Mouse (Mus musculus): Measurements from ENCODE around the gene Sept3. TPM values are rescaled to one million over a fixed set of nuclear protein-coding genes. Genes with fewer than 3 reads are reported as not detected.
A peak's percentile ranks its signal among the peaks of the same experiment; 100 is the strongest.

Gene Sept3
- polyA plus RNA-seq, 1 experiment from 2014 or later: 55.6 TPM

- H3K27me3 ChIP-seq (replicated peaks; ENCODE audit: low read depth, poor library complexity, severe bottlenecking): 0 out of 2 replicates have a peak, but pooled peaks cover 4% of the 10 kb centered on the region
- H3K36me3 ChIP-seq (replicated peaks): no peaks in the 10 kb centered on the region
- no peaks in the 10 kb centered on the region for H3K9me3 ChIP-seq
- H3K4me1 ChIP-seq: peaks cover 6% of the 10 kb centered on the region
- no peak overlapping the region for H3K4me3 ChIP-seq
- H3K27ac ChIP-seq (replicated peaks): no peak overlapping the region
- no peak for DNase-seq (ENCODE audit: low spot score)
- WGBS: 81% methylated on average over 1 of the region's 1 CpGs
These were observed 44.9 kb downstream of the Sept3 start for GRCm38 (mm10) chr15:82319613-82320012.

- no peak overlapping the region for H3K27ac ChIP-seq (replicated peaks)
- WGBS: 80% methylated on average over 8 of the region's 8 CpGs
- H3K4me3 ChIP-seq: no peak overlapping the region
- 0 out of 2 replicates have a peak, but pooled peaks cover 4% of the 10 kb centered on the region for H3K27me3 ChIP-seq (replicated peaks; ENCODE audit: low read depth, poor library complexity, severe bottlenecking)
- no peak for DNase-seq (ENCODE audit: low spot score)
- no peaks in the 10 kb centered on the region for H3K36me3 ChIP-seq (replicated peaks)
- H3K9me3 ChIP-seq: no peaks in the 10 kb centered on the region
- peaks cover 22% of the 10 kb centered on the region for H3K4me1 ChIP-seq
These were observed 47.5 kb downstream of the Sept3 start for GRCm38 (mm10) chr15:82322195-82322594.

GRCm38 (mm10) chr15:82325382-82325781 is 50.7 kb downstream of the Sept3 start:
- H3K27me3 ChIP-seq (replicated peaks; ENCODE audit: low read depth, poor library complexity, severe bottlenecking): 0 out of 2 replicates have a peak, but pooled peaks cover 4% of the 10 kb centered on the region
- WGBS: 68% methylated on average over 2 of the region's 2 CpGs

GRCm38 (mm10) chr15:82335194-82335593 is 60.5 kb downstream of the Sept3 start:
- no peak for DNase-seq (ENCODE audit: low spot score)
- Histone ChIP-seq H3K4me1 (peaks cover 42% of the 10 kb centered on the region), H3K36me3 (replicated peaks) (peaks cover 61% of the 10 kb centered on the region), H3K27ac (replicated peaks) (no peak overlapping the region), H3K4me3 (no peak overlapping the region), H3K9me3 (no peaks in the 10 kb centered on the region), H3K27me3 (replicated peaks; ENCODE audit: low read depth, poor library complexity, severe bottlenecking) (peaks cover 9% of the 10 kb centered on the region)
- WGBS: 96% methylated on average over 4 of the region's 4 CpGs

More at GRCm38 (mm10) chr15:82325382-82325781, 50.7 kb downstream of the Sept3 start:
- no peak for DNase-seq (ENCODE audit: low spot score)
- Histone ChIP-seq H3K4me1 (peaks cover 27% of the 10 kb centered on the region), H3K9me3 (no peaks in the 10 kb centered on the region), H3K36me3 (replicated peaks) (peaks cover 17% of the 10 kb centered on the region), H3K27ac (replicated peaks) (no peak overlapping the region), H3K4me3 (no peak overlapping the region)

- H3K4me3 ChIP-seq: 0 out of 2 replicates have a peak overlapping the region, but pooled peaks have one; percentile 2
- H3K9me3 ChIP-seq: no peaks in the 10 kb centered on the region
- peaks cover 47% of the 10 kb centered on the region for H3K36me3 ChIP-seq (replicated peaks)
- H3K27me3 ChIP-seq (replicated peaks; ENCODE audit: low read depth, poor library complexity, severe bottlenecking): peaks cover 24% of the 10 kb centered on the region
- peaks cover 53% of the 10 kb centered on the region for H3K4me1 ChIP-seq
- WGBS: 77% methylated on average over 12 of the region's 12 CpGs
- DNase-seq (ENCODE audit: low spot score): no peak
- no peak overlapping the region for H3K27ac ChIP-seq (replicated peaks)
These were observed 61.9 kb downstream of the Sept3 start for GRCm38 (mm10) chr15:82336629-82337028.

- Histone ChIP-seq H3K4me1 (peaks cover 59% of the 10 kb centered on the region), H3K4me3 (peak overlapping the region; percentile 67), H3K36me3 (replicated peaks) (peaks cover 37% of the 10 kb centered on the region), H3K9me3 (no peaks in the 10 kb centered on the region), H3K27ac (replicated peaks) (peak overlapping the region; percentile 85), H3K27me3 (replicated peaks; ENCODE audit: low read depth, poor library complexity, severe bottlenecking) (peaks cover 31% of the 10 kb centered on the region)
- no peak for DNase-seq (ENCODE audit: low spot score)
- WGBS: 52% methylated on average over 4 of the region's 4 CpGs
These were observed 63.2 kb downstream of the Sept3 start for GRCm38 (mm10) chr15:82337875-82338274.

GRCm38 (mm10) chr15:82338593-82339112 is 64.0 kb downstream of the Sept3 start, which contains the start of the genes Naga, Pheta2 and Smdt1:
Gene Naga, minus strand, starts transcription at chr15:82338925.
Gene Pheta2, plus strand, starts transcription at chr15:82338942.
Gene Smdt1, plus strand, starts transcription at chr15:82338959.
- H3K36me3 ChIP-seq (replicated peaks): peaks cover 33% of the 10 kb centered on the region
- peaks cover 31% of the 10 kb centered on the region for H3K27me3 ChIP-seq (replicated peaks; ENCODE audit: low read depth, poor library complexity, severe bottlenecking)
- peak within 1 kb of the TSS; percentile 67 for H3K4me3 ChIP-seq
- peaks cover 59% of the 10 kb centered on the region for H3K4me1 ChIP-seq
- H3K9me3 ChIP-seq: no peaks in the 10 kb centered on the region
- peak; percentile 97 for DNase-seq (ENCODE audit: low spot score)
- under 1% methylated on average over 41 of the region's 41 CpGs for WGBS
- peak within 1 kb of the TSS; percentile 85 for H3K27ac ChIP-seq (replicated peaks)

- peak overlapping the region; percentile 67 for H3K4me3 ChIP-seq
- H3K27ac ChIP-seq (replicated peaks): peak overlapping the region; percentile 85
- peaks cover 31% of the 10 kb centered on the region for H3K27me3 ChIP-seq (replicated peaks; ENCODE audit: low read depth, poor library complexity, severe bottlenecking)
- peaks cover 59% of the 10 kb centered on the region for H3K4me1 ChIP-seq
- WGBS: 60% methylated on average over 10 of the region's 10 CpGs
- no peaks in the 10 kb centered on the region for H3K9me3 ChIP-seq
- no peak for DNase-seq (ENCODE audit: low spot score)
- H3K36me3 ChIP-seq (replicated peaks): peaks cover 29% of the 10 kb centered on the region
These were observed 64.5 kb downstream of the Sept3 start for GRCm38 (mm10) chr15:82339150-82339549.

- peaks cover 31% of the 10 kb centered on the region for H3K27me3 ChIP-seq (replicated peaks; ENCODE audit: low read depth, poor library complexity, severe bottlenecking)
- H3K4me3 ChIP-seq: peak overlapping the region; percentile 67; the same call in 1 of the 2 replicates
- H3K4me1 ChIP-seq: peaks cover 59% of the 10 kb centered on the region
- no peaks in the 10 kb centered on the region for H3K9me3 ChIP-seq
- WGBS: 73% methylated on average over 8 of the region's 8 CpGs
- H3K36me3 ChIP-seq (replicated peaks): peaks cover 23% of the 10 kb centered on the region
- H3K27ac ChIP-seq (replicated peaks): peak overlapping the region; percentile 87; the same call in 1 of the 2 replicates
- DNase-seq (ENCODE audit: low spot score): no peak
These were observed 65.1 kb downstream of the Sept3 start for GRCm38 (mm10) chr15:82339634-82340254.

- H3K27ac ChIP-seq (replicated peaks): peak overlapping the region; percentile 87
- WGBS: 33% methylated on average over 21 of the region's 21 CpGs
- DNase-seq (ENCODE audit: low spot score): peak; percentile 32
- H3K27me3 ChIP-seq (replicated peaks; ENCODE audit: low read depth, poor library complexity, severe bottlenecking): peaks cover 31% of the 10 kb centered on the region
- peaks cover 15% of the 10 kb centered on the region for H3K36me3 ChIP-seq (replicated peaks)
- peaks cover 59% of the 10 kb centered on the region for H3K4me1 ChIP-seq
- peak overlapping the region; percentile 59 for H3K4me3 ChIP-seq
- H3K9me3 ChIP-seq: no peaks in the 10 kb centered on the region
These were observed 65.8 kb downstream of the Sept3 start for GRCm38 (mm10) chr15:82340414-82341035.

GRCm38 (mm10) chr15:82341036-82341501 is 66.4 kb downstream of the Sept3 start:
- peaks cover 31% of the 10 kb centered on the region for H3K27me3 ChIP-seq (replicated peaks; ENCODE audit: low read depth, poor library complexity, severe bottlenecking)
- H3K4me3 ChIP-seq: peak overlapping the region; percentile 59
- DNase-seq (ENCODE audit: low spot score): peak; percentile 70
- H3K4me1 ChIP-seq: peaks cover 58% of the 10 kb centered on the region
- H3K36me3 ChIP-seq (replicated peaks): peaks cover 10% of the 10 kb centered on the region
- 1% methylated on average over 40 of the region's 40 CpGs for WGBS
- peak overlapping the region; percentile 87 for H3K27ac ChIP-seq (replicated peaks)
- H3K9me3 ChIP-seq: no peaks in the 10 kb centered on the region

GRCm38 (mm10) chr15:82341675-82342542 is 67.2 kb downstream of the Sept3 start:
- H3K27ac ChIP-seq (replicated peaks): peak overlapping the region; percentile 87
- no peak for DNase-seq (ENCODE audit: low spot score)
- peaks cover 55% of the 10 kb centered on the region for H3K4me1 ChIP-seq
- peaks cover 31% of the 10 kb centered on the region for H3K27me3 ChIP-seq (replicated peaks; ENCODE audit: low read depth, poor library complexity, severe bottlenecking)
- WGBS: 66% methylated on average over 15 of the region's 15 CpGs
- peak overlapping the region; percentile 59 for H3K4me3 ChIP-seq
- no peaks in the 10 kb centered on the region for H3K9me3 ChIP-seq
- H3K36me3 ChIP-seq (replicated peaks): peaks cover 1% of the 10 kb centered on the region; the same call in 1 of the 2 replicates

Data from embryonic facial prominence, embryonic 10.5 days (tissue).